Mouse (Mus musculus) liver, postnatal 0 days (tissue): ENCODE measurements around the gene Dbr1.

ENCODE experiments used
- CTCF ChIP-seq: sonication (generic); IDR thresholded peaks from 2 replicates; pipeline ENCODE4 v1.5.1; 2016; ENCODE audit warnings: antibody characterized with exemption, low read depth
- EP300 ChIP-seq: IDR thresholded peaks from 2 replicates; pipeline ENCODE4 v1.6.1; 2016; ENCODE audit warnings: antibody characterized with exemption, low read depth, mild to moderate bottlenecking

DNA sequence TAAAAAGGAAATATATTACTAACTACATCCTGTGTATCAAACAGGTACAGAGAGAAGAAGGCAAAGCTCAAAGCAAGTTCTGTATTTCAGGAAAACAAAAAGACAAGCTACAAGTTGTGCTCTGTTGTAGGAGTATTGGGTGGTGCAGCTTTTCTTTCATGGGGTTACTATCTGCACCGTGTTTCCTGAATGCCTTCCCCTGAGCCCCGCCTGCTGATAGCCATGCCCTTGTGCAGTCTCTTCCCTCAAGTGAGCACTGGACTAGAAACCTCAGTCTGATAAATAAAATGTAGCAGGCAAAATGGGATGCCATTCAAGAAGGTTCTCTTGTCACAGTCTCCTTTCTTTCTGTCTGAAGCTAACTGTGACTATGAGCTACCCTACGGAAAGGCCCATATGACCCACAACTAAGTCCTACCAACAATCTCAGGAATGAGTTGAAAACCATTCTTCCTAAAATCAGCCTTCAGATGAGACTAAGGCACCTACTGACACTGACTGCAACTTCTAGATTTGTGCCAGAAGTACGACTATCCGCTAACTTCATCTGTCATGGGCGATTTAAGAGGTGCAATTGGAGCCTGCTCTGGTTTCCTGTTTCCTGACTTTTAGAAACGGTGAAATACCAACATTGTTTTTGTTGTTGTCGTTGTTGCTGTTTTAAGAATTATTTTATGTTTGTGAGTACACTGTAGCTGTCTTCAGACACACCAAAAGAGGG, 17.9 kb upstream of the Dbr1 start:
- no peak for TF ChIP-seq CTCF
- no peak for TF ChIP-seq EP300
